Mouse (Mus musculus) testis, postnatal 10 days (tissue): ENCODE data around the gene Gcsam.

Source experiments
- DNase-seq: peaks from one replicate; pipeline ENCODE4 v3.0.0; 2021; ENCODE audit warnings: low spot score

Gcsam gene

GRCm38 (mm10) chr16:45610267-45610666 lies at the start of gene Gcsam:
Gene Gcsam (plus strand): TSS chr16:45610380.
- DNase-seq, result no peak

GRCm38 (mm10) chr16:45561747-45562146 lies 48.4 kb upstream of the Gcsam start:
- DNase-seq, result no peak

GRCm38 (mm10) chr16:45572307-45572706 lies 37.9 kb upstream of the Gcsam start:
- DNase-seq, result no peak

- DNase-seq, result no peak
Observed at GRCm38 (mm10) chr16:45579883-45580282, 30.3 kb upstream of the Gcsam start.

- DNase-seq, result no peak
Observed at GRCm38 (mm10) chr16:45582512-45582911, 27.7 kb upstream of the Gcsam start.

GRCm38 (mm10) chr16:45593656-45594055 lies 16.5 kb upstream of the Gcsam start:
- DNase-seq, result no peak

GRCm38 (mm10) chr16:45595494-45595893 lies 14.7 kb upstream of the Gcsam start:
- no peak for DNase-seq

- DNase-seq, result no peak
Observed at GRCm38 (mm10) chr16:45608481-45608954, 1.7 kb upstream of the Gcsam start.

- DNase-seq, result no peak
Observed at GRCm38 (mm10) chr16:45609300-45609699, 880 bp upstream of the Gcsam start.

GRCm38 (mm10) chr16:45613247-45613646 lies 3.1 kb downstream of the Gcsam start:
- no peak for DNase-seq

GRCm38 (mm10) chr16:45615944-45616343 lies 5.8 kb downstream of the Gcsam start:
- DNase-seq, result no peak

GRCm38 (mm10) chr16:45619751-45620375 lies 9.7 kb downstream of the Gcsam start:
- DNase-seq, result no peak

GRCm38 (mm10) chr16:45623230-45623629 lies 13.1 kb downstream of the Gcsam start:
- no peak for DNase-seq

GRCm38 (mm10) chr16:45624791-45625190 lies 14.6 kb downstream of the Gcsam start:
- no peak for DNase-seq

- DNase-seq, result no peak
Observed at GRCm38 (mm10) chr16:45625342-45625741, 15.2 kb downstream of the Gcsam start.

GRCm38 (mm10) chr16:45629497-45630105 lies 19.4 kb downstream of the Gcsam start:
- no peak for DNase-seq

GRCm38 (mm10) chr16:45630347-45630960 lies 20.3 kb downstream of the Gcsam start:
- peak; percentile 74 for DNase-seq

- DNase-seq, result no peak
Observed at GRCm38 (mm10) chr16:45632420-45632819, 22.2 kb downstream of the Gcsam start.

GRCm38 (mm10) chr16:45635826-45636225 lies 25.6 kb downstream of the Gcsam start:
- DNase-seq, result no peak

GRCm38 (mm10) chr16:45640070-45640762 lies 30.0 kb downstream of the Gcsam start:
- DNase-seq, result no peak

- no peak for DNase-seq
Observed at GRCm38 (mm10) chr16:45641301-45641700, 31.1 kb downstream of the Gcsam start.

- no peak for DNase-seq
Observed at GRCm38 (mm10) chr16:45643944-45644343, 33.8 kb downstream of the Gcsam start.

GRCm38 (mm10) chr16:45644380-45644779 lies 34.2 kb downstream of the Gcsam start:
- DNase-seq, result no peak
